Mouse (Mus musculus) liver, embryonic 14.5 days (tissue): ENCODE results near the gene Sdhaf1.

Experiments
- CTCF ChIP-seq: IDR thresholded peaks from 2 replicates; pipeline ENCODE4 v1.5.1; 2016; ENCODE audit warnings: antibody characterized with exemption, low read depth, control low read depth
- EP300 ChIP-seq: IDR thresholded peaks from 2 replicates; pipeline ENCODE4 v1.6.1; 2016; ENCODE audit warnings: antibody characterized with exemption, low read depth

DNA sequence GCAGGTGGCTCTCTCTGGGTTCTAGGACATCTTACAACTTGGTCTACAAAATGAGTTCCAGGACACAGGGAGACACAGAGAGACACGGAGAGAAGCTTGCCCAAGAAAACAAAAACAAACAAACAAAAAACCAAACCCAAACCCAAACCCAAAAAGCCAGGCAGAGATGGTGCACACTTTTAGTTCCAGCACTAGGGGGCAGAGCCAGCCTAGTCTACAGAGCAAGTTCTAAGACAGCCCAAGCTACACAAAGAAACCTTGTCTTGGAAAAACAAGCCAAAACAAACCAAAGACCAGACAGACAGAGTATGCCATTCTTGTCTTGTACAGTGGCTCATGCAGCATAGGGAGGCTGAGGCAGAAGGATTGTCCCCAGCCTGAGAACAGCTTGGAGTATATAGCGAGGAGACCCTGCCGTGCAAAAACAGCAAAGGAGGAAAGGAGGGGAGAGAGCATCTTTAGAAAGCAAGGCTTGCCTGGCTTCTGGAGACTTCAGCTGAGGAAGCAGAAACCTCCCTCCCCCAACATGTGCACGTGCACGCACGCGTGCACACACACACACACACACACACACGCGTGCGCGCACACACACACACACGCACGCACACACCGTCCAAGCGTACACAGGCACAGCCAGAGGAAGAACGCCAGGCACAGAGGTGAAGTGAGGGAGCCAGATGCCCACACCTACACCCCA, 17.5 kb downstream of the Sdhaf1 start:
- TF ChIP-seq CTCF: peak; percentile 61
- TF ChIP-seq EP300: no peak
